Mouse (Mus musculus) spleen, adult 2 months (tissue): Measurements from ENCODE around the gene Best2. TPM values are rescaled to one million over a fixed set of nuclear protein-coding genes. Genes with fewer than 3 reads are reported as not detected.

ENCODE experiments used
- DNase-seq, 2 experiments: peaks; one replicate each; pipeline versions ENCODE4 v3.0.0 to v3.0.0-alpha.2; 2012 to 2021; ENCODE audit warnings: low spot score in 2 of 2, low read depth in 1 of 2
- H3K27ac ChIP-seq: fragments of 200-500 bp; 2 replicates; pipeline ENCODE4 v1.5.1; 2012; ENCODE audit warnings: low read length, inconsistent platforms; ENCODE audit not compliant: insufficient read depth
- H3K27me3 ChIP-seq: fragments of 200-500 bp; 2 replicates; pipeline ENCODE4 v1.6.1; 2012; ENCODE audit warnings: mild to moderate bottlenecking, moderate library complexity, low read length, inconsistent platforms; ENCODE audit not compliant: control insufficient read depth, insufficient read depth
- H3K36me3 ChIP-seq: fragments of 200-500 bp; 2 replicates; pipeline ENCODE4 v1.6.1; 2012; ENCODE audit warnings: mild to moderate bottlenecking, low read length, inconsistent platforms; ENCODE audit not compliant: control insufficient read depth, insufficient read depth
- H3K4me1 ChIP-seq: fragments of 200-500 bp; 2 replicates; pipeline ENCODE4 v1.6.1; 2011; ENCODE audit warnings: inconsistent platforms; ENCODE audit not compliant: control insufficient read depth, insufficient read depth, insufficient read length
- H3K4me3 ChIP-seq: fragments of 200-500 bp; 2 replicates; pipeline ENCODE4 v1.5.1; 2011; ENCODE audit warnings: mild to moderate bottlenecking, inconsistent platforms; ENCODE audit not compliant: insufficient read depth, insufficient read length; ENCODE audit errors: extremely low read depth
- CTCF ChIP-seq: fragments of 200-500 bp; IDR thresholded peaks from 2 replicates; pipeline ENCODE4 v1.5.1; 2011; ENCODE audit warnings: mild to moderate bottlenecking, inconsistent platforms; ENCODE audit not compliant: insufficient read depth, insufficient read length, insufficient replicate concordance; ENCODE audit errors: extremely low read depth
- POLR2A ChIP-seq: fragments of 200-500 bp; IDR thresholded peaks from 2 replicates; pipeline ENCODE4 v1.6.1; 2011; ENCODE audit warnings: low read depth, low read length, inconsistent platforms
- WGBS: fragments of 180-500 bp; shearing (Covaris S2); methylation state at CpG from one replicate; pipeline ENCODE4 v1.1.7; 2018; 5-methylcytosine and 5-hydroxymethylcytosine counted together
- polyA plus RNA-seq: library from polyadenylated mRNA; depleted of rRNA; stranded (reverse); fragments of >200 nt; gene quantifications from 2 replicates; pipeline ENCODE4 v1.2.3, GENCODE M21; 2012

The Best2 gene
- polyA plus RNA-seq, 1 experiment, result not detected

DNA sequence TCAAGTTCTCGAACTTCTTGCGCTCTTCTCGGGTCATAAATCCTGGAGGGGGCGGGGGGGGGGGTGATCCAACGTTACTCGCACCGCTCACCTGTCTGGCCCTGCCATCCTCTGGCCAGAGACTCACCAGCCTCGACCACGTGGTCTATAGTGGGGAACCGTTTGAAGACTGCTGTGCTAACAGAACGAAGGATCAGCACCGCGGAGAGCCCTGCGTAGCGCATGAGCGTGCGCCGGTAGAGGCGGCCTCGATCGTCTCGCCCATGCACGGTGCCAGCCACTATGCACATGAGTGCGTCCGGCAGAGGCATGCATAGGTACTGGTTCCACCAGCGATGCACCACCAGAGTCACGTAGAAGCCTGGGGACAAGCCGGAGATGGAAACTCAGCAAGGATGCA lies 3.1 kb downstream of the Best2 start:
- Histone ChIP-seq H3K27ac (no peak overlapping the region), H3K4me1 (no peaks in the 10 kb centered on the region; the same call in 1 of the 2 replicates), H3K4me3 (no peak overlapping the region), H3K36me3 (no peaks in the 10 kb centered on the region), H3K27me3 (peaks cover 10% of the 10 kb centered on the region)
- no peak for DNase-seq
- TF ChIP-seq POLR2A, result no peak
- TF ChIP-seq CTCF, result no peak
- WGBS, result 12% methylated on average over 28 of the region's 28 CpGs

DNA sequence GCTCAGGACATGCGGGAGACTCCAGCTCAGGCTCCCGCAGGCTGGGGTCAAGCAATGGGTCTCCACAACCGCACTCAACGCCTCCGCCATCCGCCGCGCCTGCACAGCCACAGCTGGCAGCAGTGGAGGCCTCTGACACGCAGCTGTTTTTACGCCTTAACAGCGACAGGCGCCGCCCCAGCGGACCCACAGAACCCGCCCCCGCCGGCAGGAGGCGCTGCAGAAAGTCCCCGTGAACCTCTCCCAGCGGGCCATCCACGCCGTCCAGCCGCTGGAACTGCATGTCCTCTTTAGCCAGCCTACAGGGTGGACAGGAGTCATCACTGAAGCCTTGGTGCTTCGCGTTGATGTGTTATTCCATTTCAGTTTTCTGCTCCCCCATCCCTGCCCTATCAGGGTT lies 6.6 kb downstream of the Best2 start:
- H3K4me1 ChIP-seq, result no peaks in the 10 kb centered on the region
- peak in 1 of 2 experiments; percentile 20 for DNase-seq
- peaks cover 5% of the 10 kb centered on the region; the same call in 1 of the 2 replicates for H3K27me3 ChIP-seq
- 0 out of 2 replicates have a peak, but pooled peaks have one; percentile 31 for TF ChIP-seq CTCF
- no peak for TF ChIP-seq POLR2A
- no peak overlapping the region for H3K27ac ChIP-seq
- no peaks in the 10 kb centered on the region for H3K36me3 ChIP-seq
- WGBS, result 33% methylated on average over 25 of the region's 25 CpGs
- no peak overlapping the region for H3K4me3 ChIP-seq

DNA sequence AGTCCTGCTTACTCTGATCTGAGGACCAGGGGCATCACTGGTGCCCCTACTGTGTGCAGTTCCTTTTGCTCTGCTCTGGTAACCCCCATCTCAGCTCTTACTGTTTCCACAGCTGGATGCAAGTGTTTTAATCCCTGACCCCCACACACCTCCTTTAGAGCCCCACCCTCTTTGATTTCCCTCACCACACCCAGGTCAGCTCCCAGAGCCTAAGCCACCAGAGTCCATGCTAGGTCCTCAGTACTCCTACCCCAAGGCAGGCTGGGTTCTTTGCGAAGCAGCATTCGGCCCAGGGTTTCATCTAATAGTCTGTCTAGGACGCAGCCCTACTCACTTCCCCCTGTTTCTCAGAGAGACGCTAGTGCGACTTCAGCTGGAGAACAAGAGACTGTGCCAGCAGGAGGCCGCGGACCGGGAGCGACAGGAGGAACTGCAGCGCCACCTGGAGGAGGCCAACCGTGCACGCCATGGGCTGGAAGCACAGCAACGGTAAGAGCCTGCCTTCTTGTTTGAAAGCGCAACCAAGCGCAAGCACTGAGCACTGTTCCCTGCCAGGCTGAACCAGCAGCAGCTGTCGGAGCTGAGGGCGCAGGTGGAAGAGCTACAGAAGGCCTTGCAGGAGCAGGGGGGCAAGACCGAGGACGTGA lies 16.6 kb downstream of the Best2 start:
- TF ChIP-seq POLR2A (no peak), CTCF (peak; percentile 100)
- Histone ChIP-seq H3K36me3 (no peaks in the 10 kb centered on the region), H3K27me3 (no peaks in the 10 kb centered on the region), H3K27ac (no peak overlapping the region), H3K4me1 (peaks cover 2% of the 10 kb centered on the region; the same call in 1 of the 2 replicates), H3K4me3 (no peak overlapping the region)
- peak; percentile 80 to 91 for DNase-seq
- WGBS, result 3% methylated on average over 19 of the region's 19 CpGs

DNA sequence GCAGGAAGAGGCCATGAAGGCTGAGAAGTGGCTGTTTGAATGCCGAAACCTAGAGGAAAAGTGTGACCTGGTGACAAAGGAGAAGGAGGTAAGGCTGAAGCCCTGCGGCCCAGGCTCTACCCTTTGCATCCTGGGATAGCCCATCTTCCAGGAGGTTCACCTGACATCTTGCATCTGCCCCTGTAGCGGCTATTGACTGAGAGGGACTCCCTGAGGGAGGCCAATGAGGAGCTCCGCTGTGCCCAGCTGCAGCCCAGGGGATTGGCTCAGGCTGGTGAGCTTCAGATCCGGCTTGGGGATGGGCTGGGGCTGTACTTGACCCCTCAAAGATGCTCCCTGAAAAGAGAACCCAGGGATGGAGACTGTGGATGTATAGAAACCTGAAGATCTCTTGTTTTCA lies 17.4 kb downstream of the Best2 start:
- Histone ChIP-seq H3K4me1 (peaks cover 2% of the 10 kb centered on the region; the same call in 1 of the 2 replicates), H3K36me3 (no peaks in the 10 kb centered on the region), H3K4me3 (no peak overlapping the region), H3K27ac (no peak overlapping the region), H3K27me3 (no peaks in the 10 kb centered on the region)
- WGBS, result 96% methylated on average over 5 of the region's 5 CpGs
- TF ChIP-seq CTCF (no peak), POLR2A (no peak)
- DNase-seq, result no peak

DNA sequence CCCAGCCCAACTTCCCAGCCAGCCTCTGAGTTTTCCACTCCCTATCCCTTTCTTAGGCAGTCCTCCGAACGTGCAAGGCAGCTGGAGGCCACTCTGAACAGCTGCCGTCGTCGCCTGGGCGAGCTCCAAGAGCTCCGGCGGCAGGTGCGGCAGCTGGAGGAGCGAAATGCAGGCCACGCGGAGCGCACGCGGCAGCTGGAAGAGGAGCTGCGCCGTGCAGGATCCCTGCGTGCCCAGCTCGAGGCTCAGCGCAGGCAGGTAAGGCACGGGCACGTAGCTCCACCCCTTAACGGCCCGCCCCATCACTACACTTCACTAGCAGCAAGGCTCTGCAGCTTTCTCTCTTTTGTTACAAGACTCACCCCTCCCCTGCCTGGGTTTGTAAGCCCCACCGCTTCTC lies 18.7 kb downstream of the Best2 start:
- Histone ChIP-seq H3K4me1 (peaks cover 2% of the 10 kb centered on the region; the same call in 1 of the 2 replicates), H3K27me3 (no peaks in the 10 kb centered on the region), H3K36me3 (no peaks in the 10 kb centered on the region), H3K27ac (no peak overlapping the region), H3K4me3 (no peak overlapping the region)
- 90% methylated on average over 25 of the region's 25 CpGs for WGBS
- TF ChIP-seq POLR2A (no peak), CTCF (no peak)
- DNase-seq, result no peak

DNA sequence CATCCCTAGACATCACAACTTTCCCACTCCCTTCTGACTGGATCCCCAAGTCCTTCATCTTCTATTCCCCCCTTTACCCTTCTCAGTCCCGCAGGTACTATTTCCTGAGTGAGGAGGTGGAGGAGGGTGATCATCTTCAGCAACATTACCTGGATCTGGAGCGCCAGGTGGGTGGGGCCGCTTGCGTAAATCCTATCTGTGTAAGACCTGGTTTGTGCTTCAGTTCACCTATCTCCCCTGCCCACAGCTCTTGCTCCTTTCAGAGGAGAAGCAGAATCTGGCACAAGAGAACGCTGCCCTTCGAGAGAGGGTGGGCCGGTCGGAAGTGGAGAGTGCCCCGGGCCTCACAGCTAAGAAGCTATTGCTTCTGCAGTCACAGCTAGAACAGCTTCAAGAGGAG lies 20.0 kb downstream of the Best2 start:
- no peak for TF ChIP-seq POLR2A

DNA sequence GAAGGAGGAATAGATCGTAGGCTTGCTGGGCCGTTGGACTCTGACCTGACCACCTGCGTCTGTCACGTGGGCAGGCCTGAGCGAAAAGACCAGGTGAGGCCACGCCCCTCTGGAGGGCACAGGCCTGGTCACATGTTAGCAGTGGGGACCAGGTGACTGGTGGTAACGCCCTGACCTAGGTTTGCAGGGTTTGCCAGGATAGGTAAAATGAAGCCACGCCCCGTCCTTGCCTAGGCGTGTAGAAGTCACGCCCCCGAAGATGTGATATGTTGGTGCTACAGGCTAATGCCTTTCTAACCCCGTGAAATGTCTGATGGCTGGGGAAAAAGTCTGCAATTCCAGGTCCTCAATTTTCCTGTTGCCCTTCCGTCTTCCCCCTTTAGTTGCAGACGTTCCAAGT lies 23.5 kb downstream of the Best2 start:
- H3K4me1 ChIP-seq, result no peaks in the 10 kb centered on the region; the same call in 1 of the 2 replicates
- TF ChIP-seq CTCF, result no peak
- no peak for TF ChIP-seq POLR2A
- DNase-seq, result peak in 1 of 2 experiments; percentile 43
- no peaks in the 10 kb centered on the region for H3K27me3 ChIP-seq
- WGBS, result 10% methylated on average over 15 of the region's 15 CpGs
- H3K36me3 ChIP-seq, result no peaks in the 10 kb centered on the region
- H3K27ac ChIP-seq, result no peak overlapping the region
- peak overlapping the region; percentile 53 for H3K4me3 ChIP-seq

More for the DNA sequence above, 20.0 kb downstream of the Best2 start:
- no peak overlapping the region for H3K27ac ChIP-seq
- H3K4me3 ChIP-seq, result no peak overlapping the region
- no peaks in the 10 kb centered on the region for H3K36me3 ChIP-seq
- H3K27me3 ChIP-seq, result no peaks in the 10 kb centered on the region
- peaks cover 2% of the 10 kb centered on the region; the same call in 1 of the 2 replicates for H3K4me1 ChIP-seq
- no peak for DNase-seq
- 97% methylated on average over 9 of the region's 9 CpGs for WGBS
